In the genomic region with DNA sequence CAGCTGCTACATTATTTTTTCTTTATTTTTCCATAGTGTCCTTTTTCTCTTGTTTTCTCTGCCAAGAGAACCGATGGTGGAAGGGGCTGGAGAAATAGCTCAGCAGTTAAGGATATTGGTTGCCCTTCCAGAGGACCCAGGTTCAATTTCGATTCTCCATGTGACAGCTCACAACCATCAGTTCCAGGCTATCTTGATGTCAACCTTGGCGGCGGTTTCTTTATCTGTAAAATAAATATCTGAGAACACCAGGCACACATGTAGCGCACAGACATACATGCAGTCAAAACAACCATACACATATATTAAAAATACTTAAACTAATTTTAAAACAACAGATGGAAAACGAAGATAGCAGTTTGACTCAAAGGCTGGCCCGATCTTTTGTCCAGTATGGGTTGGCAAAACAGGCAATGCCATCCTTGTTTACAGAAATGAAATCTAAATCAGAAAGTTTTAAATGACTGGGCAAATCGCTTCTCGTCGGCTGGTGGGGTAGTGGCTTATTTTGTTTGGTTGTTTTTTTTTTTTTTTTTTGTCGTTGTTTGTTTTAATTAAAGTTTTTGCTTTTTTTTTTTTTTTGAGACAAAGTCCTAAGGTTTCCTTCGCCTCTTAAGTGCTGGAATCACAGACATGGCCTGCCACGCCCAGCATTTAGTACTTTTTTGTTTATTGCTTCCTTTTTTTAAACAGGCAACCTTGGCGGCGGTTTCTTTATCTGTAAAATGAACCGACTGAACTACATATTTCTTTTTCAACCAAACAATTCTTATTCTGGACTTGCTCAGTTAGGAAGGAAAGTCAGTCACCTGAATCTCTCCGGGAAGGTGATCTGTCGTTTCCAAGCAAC, we compare ENCODE assay signal across 8 mouse cellular contexts. TPM values are rescaled to one million over a fixed set of nuclear protein-coding genes. Genes with fewer than 3 reads are reported as not detected.
DNase-seq lines count a peak whose midpoint lies in the region; ATAC-seq and TF ChIP-seq lines count a peak whose summit lies in the region.

No protein-coding gene starts in this region.

- H3K36me3 ChIP-seq in embryonic facial prominence, embryonic 13.5 days = 0 out of 2 replicates have a peak, but pooled peaks cover 8% of the 10 kb centered on the region
- peaks cover 4% of the 10 kb centered on the region; the same call in 1 of the 2 replicates for H3K36me3 ChIP-seq in intestine, postnatal 0 days (ENCODE audit: control insufficient read depth, insufficient read depth)
- no peaks in the 10 kb centered on the region; the same call in 1 of the 2 replicates for H3K36me3 ChIP-seq in neural tube, embryonic 12.5 days

- peak overlapping the region; percentile 81 for H3K4me2 ChIP-seq in embryonic facial prominence, embryonic 13.5 days
- H3K4me2 ChIP-seq in intestine, postnatal 0 days (replicated peaks; ENCODE audit: low read depth) = peak overlapping the region; percentile 80
- peak overlapping the region; percentile 89 for H3K4me2 ChIP-seq in neural tube, embryonic 12.5 days (replicated peaks)

- 41% methylated on average over 18 of the region's 18 CpGs for WGBS in embryonic facial prominence, embryonic 13.5 days
- WGBS in intestine, postnatal 0 days = 29% methylated on average over 18 of the region's 18 CpGs
- 48% methylated on average over 18 of the region's 18 CpGs for WGBS in neural tube, embryonic 12.5 days

- H3K9ac ChIP-seq in embryonic facial prominence, embryonic 13.5 days = peak overlapping the region; percentile 94; the same call in 1 of the 2 replicates
- peak overlapping the region; percentile 76 for H3K9ac ChIP-seq in intestine, postnatal 0 days (ENCODE audit: low read depth, low read length)
- peak overlapping the region; percentile 86; the same call in 1 of the 2 replicates for H3K9ac ChIP-seq in neural tube, embryonic 12.5 days

- peak overlapping the region; percentile 82 for H3K4me3 ChIP-seq in layer of hippocampus, adult 2 months
- peak overlapping the region; percentile 92 for H3K4me3 ChIP-seq in embryonic facial prominence, embryonic 13.5 days
- peak overlapping the region; percentile 75 for H3K4me3 ChIP-seq in intestine, postnatal 0 days (ENCODE audit: low read depth, low read length)
- H3K4me3 ChIP-seq in neural tube, embryonic 12.5 days = peak overlapping the region; percentile 86

- no peak for ATAC-seq in embryonic facial prominence, embryonic 13.5 days (ENCODE audit: insufficient number of reproducible peaks, insufficient read depth, low FRiP score, low TSS enrichment, low read depth)
- peak; percentile 40 for ATAC-seq in intestine, postnatal 0 days
- ATAC-seq in neural tube, embryonic 12.5 days (ENCODE audit: low FRiP score, low read depth) = no peak

- TF ChIP-seq CTCF in layer of hippocampus, adult 2 months (conservative IDR thresholded peaks at IDR 0.05) = no peak
- TF ChIP-seq CTCF in intestine, postnatal 0 days (IDR thresholded peaks at IDR 0.05; ENCODE audit: low read depth) = no peak

- H3K27ac ChIP-seq in layer of hippocampus, adult 2 months = peak overlapping the region; percentile 92
- H3K27ac ChIP-seq in embryonic facial prominence, embryonic 13.5 days = no peak overlapping the region
- peak overlapping the region; percentile 96 for H3K27ac ChIP-seq in intestine, postnatal 0 days (ENCODE audit: low read depth, low read length)
- H3K27ac ChIP-seq in neural tube, embryonic 12.5 days = no peak overlapping the region

- no peaks in the 10 kb centered on the region for H3K27me3 ChIP-seq in embryonic facial prominence, embryonic 13.5 days
- no peaks in the 10 kb centered on the region for H3K27me3 ChIP-seq in intestine, postnatal 0 days (replicated peaks; ENCODE audit: control insufficient read depth, insufficient read depth, low read length)
- no peaks in the 10 kb centered on the region for H3K27me3 ChIP-seq in neural tube, embryonic 12.5 days (replicated peaks)

- DNase-seq in layer of hippocampus, adult 2 months (ENCODE audit: low spot score in 2 of 2) = no peak
- DNase-seq in layer of hippocampus, postnatal 14 days (ENCODE audit: low spot score in 2 of 2) = no peak
- DNase-seq in spleen, adult 12 weeks (ENCODE audit: low spot score) = no peak
- DNase-seq in layer of hippocampus, postnatal 10 days (ENCODE audit: low spot score in 2 of 2) = no peak
- DNase-seq in layer of hippocampus, adult 9-11 months = no peak

- H3K4me1 ChIP-seq in embryonic facial prominence, embryonic 13.5 days = peaks cover 12% of the 10 kb centered on the region
- H3K4me1 ChIP-seq in intestine, postnatal 0 days (replicated peaks; ENCODE audit: control insufficient read depth, insufficient read depth, low read length) = no peaks in the 10 kb centered on the region; the same call in 1 of the 2 replicates
- H3K4me1 ChIP-seq in neural tube, embryonic 12.5 days = peaks cover 11% of the 10 kb centered on the region; the same call in 1 of the 2 replicates

- no peaks in the 10 kb centered on the region for H3K9me3 ChIP-seq in embryonic facial prominence, embryonic 13.5 days
- H3K9me3 ChIP-seq in intestine, postnatal 0 days (ENCODE audit: control insufficient read depth) = no peaks in the 10 kb centered on the region
- H3K9me3 ChIP-seq in neural tube, embryonic 12.5 days = no peaks in the 10 kb centered on the region

RNA-seq across cellular contexts. Expression of gene Taco1, which starts 0.6 kb away (rescaled TPM):
- total RNA-seq in layer of hippocampus, adult 2 months (2021) = 10 to 100 TPM; 20.4 to 21.3 TPM
- 10 to 100 TPM; 17.3 to 18.1 TPM for total RNA-seq in layer of hippocampus, postnatal 14 days (2021)
- polyA plus RNA-seq in embryonic facial prominence, embryonic 13.5 days (2015; fragmentation: Nextera tagmentation; extraction: Ambion mirVana) = 10.2 and 10.8 TPM in 2 replicates
- polyA plus RNA-seq in intestine, postnatal 0 days (2015; fragmentation: Nextera tagmentation; extraction: Ambion mirVana) = 9.0 and 9.2 TPM in 2 replicates
- polyA plus RNA-seq in neural tube, embryonic 12.5 days (2016; fragmentation: Nextera tagmentation; extraction: Ambion mirVana) = 9.3 and 10.3 TPM in 2 replicates
- 10 to 100 TPM; 15.1 to 15.2 TPM for total RNA-seq in layer of hippocampus, postnatal 10 days (2021)

RNA-seq across cellular contexts. Expression of gene Map3k3, which starts 19.1 kb away (rescaled TPM):
- 10 to 100 TPM; 31.5 to 33.0 TPM for total RNA-seq in layer of hippocampus, adult 2 months (2021)
- 10 to 100 TPM; 25.5 to 29.3 TPM for total RNA-seq in layer of hippocampus, postnatal 14 days (2021)
- polyA plus RNA-seq in embryonic facial prominence, embryonic 13.5 days (2015; fragmentation: Nextera tagmentation; extraction: Ambion mirVana) = 25.1 and 25.6 TPM in 2 replicates
- 6.2 and 6.6 TPM in 2 replicates for polyA plus RNA-seq in intestine, postnatal 0 days (2015; fragmentation: Nextera tagmentation; extraction: Ambion mirVana)
- 24.4 and 25.3 TPM in 2 replicates for polyA plus RNA-seq in neural tube, embryonic 12.5 days (2016; fragmentation: Nextera tagmentation; extraction: Ambion mirVana)
- total RNA-seq in layer of hippocampus, postnatal 10 days (2021) = 10 to 100 TPM; 26.7 to 27.7 TPM

RNA-seq across cellular contexts. Expression of gene Dcaf7, which starts 28.6 kb away (rescaled TPM):
- 100 to 1,000 TPM; 138 to 143 TPM for total RNA-seq in layer of hippocampus, adult 2 months (2021)
- 100 to 1,000 TPM; 159 to 180 TPM for total RNA-seq in layer of hippocampus, postnatal 14 days (2021)
- polyA plus RNA-seq in embryonic facial prominence, embryonic 13.5 days (2015; fragmentation: Nextera tagmentation; extraction: Ambion mirVana) = 71.3 and 74.6 TPM in 2 replicates
- 30.8 and 31.3 TPM in 2 replicates for polyA plus RNA-seq in intestine, postnatal 0 days (2015; fragmentation: Nextera tagmentation; extraction: Ambion mirVana)
- polyA plus RNA-seq in neural tube, embryonic 12.5 days (2016; fragmentation: Nextera tagmentation; extraction: Ambion mirVana) = 115 and 118 TPM in 2 replicates
- 100 to 1,000 TPM; 184 to 190 TPM for total RNA-seq in layer of hippocampus, postnatal 10 days (2021)

RNA-seq across cellular contexts. Expression of gene Kcnh6, which starts 57.4 kb away (rescaled TPM):
- 1 to 10 TPM; 1.1 to 1.4 TPM for total RNA-seq in layer of hippocampus, adult 2 months (2021)
- under 1 TPM; 0.60 to 0.98 TPM for total RNA-seq in layer of hippocampus, postnatal 14 days (2021)
- polyA plus RNA-seq in embryonic facial prominence, embryonic 13.5 days (2015; fragmentation: Nextera tagmentation; extraction: Ambion mirVana) = 0.31 and 0.70 TPM in 2 replicates
- 0.94 and 1.6 TPM in 2 replicates for polyA plus RNA-seq in intestine, postnatal 0 days (2015; fragmentation: Nextera tagmentation; extraction: Ambion mirVana)
- polyA plus RNA-seq in neural tube, embryonic 12.5 days (2016; fragmentation: Nextera tagmentation; extraction: Ambion mirVana) = 5.3 and 7.7 TPM in 2 replicates
- total RNA-seq in layer of hippocampus, postnatal 10 days (2021) = under 1 TPM; 0.76 to 0.82 TPM

Comparison
In these comparisons a context has a peak if more than half of its experiments do, and no peak if none do; other contexts are left out.
1. H3K27ac ChIP-seq: peak in layer of hippocampus, adult 2 months (single experiment) and intestine, postnatal 0 days (single experiment); none in embryonic facial prominence, embryonic 13.5 days (single experiment) and neural tube, embryonic 12.5 days (single experiment).
2. Peak in every context shown above with its lines, with median percentiles within 50 percentile points of each other: H3K4me3 ChIP-seq, H3K4me2 ChIP-seq and H3K9ac ChIP-seq.